9 mouse cellular contexts compared by ENCODE assay signal in the genomic region with DNA sequence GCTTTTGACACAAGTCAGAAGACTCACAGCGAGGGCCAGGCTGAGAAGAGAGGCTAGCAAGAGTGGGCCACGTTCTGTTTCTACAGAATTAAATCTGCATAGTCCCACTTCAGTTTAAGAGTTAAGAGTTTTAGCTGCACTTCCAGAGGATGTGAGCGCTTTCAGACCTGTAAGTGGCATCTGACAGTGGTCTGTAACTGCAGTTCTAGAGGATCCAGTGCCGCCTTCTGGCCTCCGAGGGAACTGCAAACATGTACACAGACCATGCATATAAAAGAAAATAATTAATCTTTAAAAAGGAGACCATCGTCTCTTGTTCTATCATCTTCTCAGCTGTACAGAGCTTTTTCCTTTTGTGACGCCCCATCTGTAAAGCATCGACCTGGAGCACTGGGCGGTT. TPM values are rescaled to one million over a fixed set of nuclear protein-coding genes. Genes with fewer than 3 reads are reported as not detected.
DNase-seq lines count a peak whose midpoint lies in the region; ATAC-seq and TF ChIP-seq lines count a peak whose summit lies in the region.
"Had no signal": no experiment of that assay in that cellular context is flagged by ENCODE, and none has a peak within 500 bp of the region (broad histone marks: within the 10 kb centered on the region; RNA-seq: fewer than 3 reads in every experiment).

No protein-coding gene starts in this region.

- no peaks in the 10 kb centered on the region for H3K27me3 ChIP-seq in MEL (ENCODE audit: control insufficient read depth in 1 of 2, insufficient read depth in 2 of 2, low read length in 2 of 2)
- no peaks in the 10 kb centered on the region; the same call in 1 of the 2 replicates for H3K27me3 ChIP-seq in forebrain, embryonic 16.5 days (replicated peaks; ENCODE audit: control insufficient read depth, insufficient read depth, low read length)

- TF ChIP-seq RAD21 in MEL (IDR thresholded peaks at IDR 0.05; ENCODE audit: low read depth, low read length): peak; percentile 22

- TF ChIP-seq CTCF in layer of hippocampus, adult 2 months (conservative IDR thresholded peaks at IDR 0.05): peak; percentile 85
- TF ChIP-seq CTCF in MEL (IDR thresholded peaks at IDR 0.05 in 2 of 3, conservative IDR thresholded peaks at IDR 0.05 in 1 of 3; ENCODE audit: control insufficient read depth in 1 of 3, insufficient read depth in 1 of 3, low read depth in 2 of 3, low read length in 3 of 3, poor library complexity in 1 of 3, severe bottlenecking in 1 of 3): peak; percentile 35 to 53 (median 40)
- peak; percentile 77 for TF ChIP-seq CTCF in brain, embryonic 14.5 days (IDR thresholded peaks at IDR 0.05; ENCODE audit: borderline replicate concordance, extremely low read depth, insufficient read depth, insufficient read length)

- H3K79me2 ChIP-seq in MEL (ENCODE audit: control insufficient read depth, insufficient read depth, low read length, poor library complexity): no peaks in the 10 kb centered on the region

- no peaks in the 10 kb centered on the region for H3K9me3 ChIP-seq in MEL (replicated peaks; ENCODE audit: insufficient read depth, low read length)
- no peaks in the 10 kb centered on the region for H3K9me3 ChIP-seq in forebrain, embryonic 16.5 days (ENCODE audit: control insufficient read depth, low read length)
- H3K9me3 ChIP-seq: limb, embryonic 15.5 days had no signal

- no peak overlapping the region for H3K4me2 ChIP-seq in forebrain, embryonic 16.5 days (ENCODE audit: low read length)
- H3K4me2 ChIP-seq: limb, embryonic 15.5 days had no signal

- no peak for TF ChIP-seq POLR2A in MEL (IDR thresholded peaks at IDR 0.05; ENCODE audit: control insufficient read depth in 1 of 2, insufficient read depth in 1 of 2, low read depth in 1 of 2, low read length in 2 of 2, poor library complexity in 1 of 2)
- TF ChIP-seq POLR2A in brain, embryonic 14.5 days (IDR thresholded peaks at IDR 0.05; ENCODE audit: borderline replicate concordance, extremely low read depth, insufficient read depth, insufficient read length, poor library complexity, severe bottlenecking): no peak

- no peak overlapping the region for H3K27ac ChIP-seq in layer of hippocampus, adult 2 months
- no peak overlapping the region for H3K27ac ChIP-seq in MEL (ENCODE audit: control insufficient read depth, low read depth, low read length)
- H3K27ac ChIP-seq in forebrain, embryonic 16.5 days (ENCODE audit: low read length): no peak overlapping the region
- H3K27ac ChIP-seq: limb, embryonic 15.5 days had no signal

- no peaks in the 10 kb centered on the region for H3K4me1 ChIP-seq in MEL (ENCODE audit: control insufficient read depth in 1 of 2, insufficient read depth in 2 of 2, low read length in 2 of 2)
- H3K4me1 ChIP-seq in forebrain, embryonic 16.5 days (replicated peaks; ENCODE audit: control insufficient read depth, insufficient read depth, low read length): no peaks in the 10 kb centered on the region
- H3K4me1 ChIP-seq: limb, embryonic 15.5 days had no signal

- no peak overlapping the region for H3K9ac ChIP-seq in MEL (ENCODE audit: control insufficient read depth, low read depth, low read length, poor library complexity, severe bottlenecking)
- H3K9ac ChIP-seq in forebrain, embryonic 16.5 days (replicated peaks; ENCODE audit: low read depth, low read length): no peak overlapping the region
- H3K9ac ChIP-seq: limb, embryonic 15.5 days had no signal

- peak in 1 of 2 experiments; percentile 54 for DNase-seq in layer of hippocampus, adult 2 months (ENCODE audit: low spot score in 2 of 2)
- DNase-seq in layer of hippocampus, postnatal 36 days: no peak
- DNase-seq in MEL (ENCODE audit: low read depth, low spot score): peak; percentile 13
- peak; percentile 78 for DNase-seq in brain, embryonic 14.5 days (ENCODE audit: low read depth)
- DNase-seq in lung, postnatal 36 days: peak; percentile 48
- DNase-seq in c-Kit-positive CD71-positive TER-119-positive erythroid progenitor cells, embryonic 14.5 days (ENCODE audit: low spot score): no peak
- no peak for DNase-seq in urinary bladder, adult 18-20 months (ENCODE audit: low spot score in 2 of 2)

- ATAC-seq in forebrain, embryonic 16.5 days: 0 out of 2 replicates have a peak, but pooled peaks have one; percentile 58

- H3K36me3 ChIP-seq in MEL (ENCODE audit: control insufficient read depth in 1 of 2, insufficient read depth in 2 of 2, low read length in 2 of 2): no peaks in the 10 kb centered on the region
- no peaks in the 10 kb centered on the region for H3K36me3 ChIP-seq in forebrain, embryonic 16.5 days (ENCODE audit: control insufficient read depth, insufficient read depth)
- H3K36me3 ChIP-seq: limb, embryonic 15.5 days had no signal

- no peak overlapping the region for H3K4me3 ChIP-seq in layer of hippocampus, adult 2 months
- no peak overlapping the region for H3K4me3 ChIP-seq in MEL (ENCODE audit: control insufficient read depth in 1 of 2, insufficient read depth in 1 of 2, low read depth in 2 of 2, low read length in 2 of 2)
- H3K4me3 ChIP-seq in forebrain, embryonic 16.5 days (replicated peaks; ENCODE audit: low read length): no peak overlapping the region
- H3K4me3 ChIP-seq: limb, embryonic 15.5 days had no signal

- TF ChIP-seq EP300 in MEL (IDR thresholded peaks at IDR 0.05; ENCODE audit: low read depth in 1 of 2, low read length in 2 of 2): no peak

- WGBS in forebrain, embryonic 16.5 days: 34% methylated on average over 9 of the region's 9 CpGs

TF ChIP-seq in MEL, 35 proteins besides CTCF, POLR2A, EP300 and RAD21:
- TF ChIP-seq SMC3 (IDR thresholded peaks at IDR 0.05; ENCODE audit: low read depth, low read length): peak; percentile 40
- TF ChIP-seq ZKSCAN1 (IDR thresholded peaks at IDR 0.05; ENCODE audit: low read depth, low read length): no peak
- TF ChIP-seq ELF1 (IDR thresholded peaks at IDR 0.05; ENCODE audit: low read depth, low read length): no peak
- no peak for TF ChIP-seq ZC3H11A (IDR thresholded peaks at IDR 0.05; ENCODE audit: low read depth, low read length)
- no peak for TF ChIP-seq CHD2 (IDR thresholded peaks at IDR 0.05; ENCODE audit: low read length)
- no peak for TF ChIP-seq TAL1 (IDR thresholded peaks at IDR 0.05; ENCODE audit: low read length)

RNA-seq across cellular contexts. Expression of a gene that starts 9.8 kb away (rescaled TPM):
- 100 to 1,000 TPM; 237 to 243 TPM for total RNA-seq in layer of hippocampus, adult 2 months (2021)
- 100 to 1,000 TPM; 231 to 234 TPM for total RNA-seq in layer of hippocampus, postnatal 36 days (2021)
- total RNA-seq in MEL (2012; rRNA removed): not detected in 2 replicates
- not detected for polyA plus RNA-seq in MEL (2012; ENCODE audit: insufficient read depth in 1 of 2, insufficient read length in 2 of 2, low read depth in 1 of 2, low replicate concordance in 2 of 2, missing spikeins in 1 of 2)
- 55.4 and 55.5 TPM in 2 replicates for polyA plus RNA-seq in brain, embryonic 14.5 days (2012; rRNA removed)
- 33.0 and 39.6 TPM in 2 replicates for polyA plus RNA-seq in forebrain, embryonic 16.5 days (2015; fragmentation: Nextera tagmentation; extraction: Ambion mirVana)

Comparison
In these comparisons a context has a peak if more than half of its experiments do, and no peak if none do; other contexts are left out.
1. DNase-seq: peak in MEL (single experiment), brain, embryonic 14.5 days (single experiment) and lung, postnatal 36 days (single experiment); none in layer of hippocampus, postnatal 36 days (0 of 2), c-Kit-positive CD71-positive TER-119-positive erythroid progenitor cells, embryonic 14.5 days (single experiment) and urinary bladder, adult 18-20 months (0 of 2).
2. RNA of a gene that starts 9.8 kb away (total RNA-seq): 237 to 243 TPM in layer of hippocampus, adult 2 months and 231 to 234 TPM in layer of hippocampus, postnatal 36 days; not detected in MEL; every median in the first group is over 100 times any median in the second.
3. Peak in every context shown above with its lines, with median percentiles within 50 percentile points of each other: CTCF ChIP-seq.